Mouse (Mus musculus) G1E (cell line): Measurements from ENCODE around the gene Keap1. TPM values are rescaled to one million over a fixed set of nuclear protein-coding genes. Genes with fewer than 3 reads are reported as not detected.

ENCODE experiments used
- ATAC-seq: 2 replicates; pipeline ENCODE4 v1.8.0; 2016; ENCODE audit warnings: mild to moderate bottlenecking; ENCODE audit not compliant: insufficient number of reproducible peaks, poor library complexity, low FRiP score, severe bottlenecking; ENCODE audit errors: extremely low read depth
- DNase-seq: peaks from one replicate; pipeline ENCODE4 v3.0.0; 2012; ENCODE audit warnings: low spot score
- H3K27me3 ChIP-seq: 2 replicates; pipeline ENCODE4 v1.6.1; 2012; ENCODE audit warnings: mild to moderate bottlenecking, low read length, inconsistent platforms; ENCODE audit not compliant: insufficient read depth
- H3K36me3 ChIP-seq: replicated peaks from 2 replicates; pipeline ENCODE3; 2012; ENCODE audit warnings: mild to moderate bottlenecking, inconsistent platforms
- H3K4me1 ChIP-seq: 2 replicates; pipeline ENCODE4 v1.6.1; 2012; ENCODE audit warnings: low read depth, low read length, inconsistent platforms, mixed read lengths; ENCODE audit not compliant: insufficient read depth
- H3K4me3 ChIP-seq: 2 replicates; pipeline ENCODE4 v1.5.1; 2012; ENCODE audit warnings: low read depth, mild to moderate bottlenecking, inconsistent platforms, low read length, moderate library complexity, mixed read lengths
- H3K9me3 ChIP-seq: replicated peaks from 2 replicates; pipeline ENCODE4 v1.6.1; 2012; ENCODE audit warnings: inconsistent platforms
- CTCF ChIP-seq: IDR thresholded peaks from 2 replicates; pipeline ENCODE4 v1.5.1; 2012; ENCODE audit warnings: low read depth, low read length, inconsistent platforms, mixed read lengths
- GATA1 ChIP-seq: IDR thresholded peaks from 2 replicates; pipeline ENCODE4 v1.6.1; 2012; ENCODE audit warnings: borderline replicate concordance, low read length, inconsistent platforms, mixed read lengths
- GATA2 ChIP-seq: IDR thresholded peaks from 2 replicates; pipeline ENCODE4 v1.6.1; 2012; ENCODE audit warnings: low read depth, low read length, inconsistent platforms, borderline replicate concordance
- POLR2AphosphoS5 ChIP-seq: IDR thresholded peaks from 2 replicates; pipeline ENCODE4 v1.6.1; 2012; ENCODE audit warnings: low read depth, low read length, inconsistent platforms; ENCODE audit not compliant: insufficient replicate concordance
- TAL1 ChIP-seq: conservative IDR thresholded peaks from 2 replicates; pipeline ENCODE4 v1.6.1; 2012; ENCODE audit warnings: low read depth, low read length, inconsistent platforms, mixed read lengths
- polyA plus RNA-seq: library from polyadenylated mRNA; stranded (reverse); fragments of >175 nt; gene quantifications from 2 replicates; pipeline ENCODE4 v1.2.3, GENCODE M21; 2012
- total RNA-seq, 2 experiments: library from RNA; stranded (forward) in 1 of 2; stranded (reverse) in 1 of 2; fragments of 200-1000 nt in 1 of 2; fragments of >200 nt in 1 of 2; fragmentation: Nextera tagmentation in 1 of 2; gene quantifications; 2 replicates each; pipeline ENCODE4 v1.2.3; 2014 to 2017

Gene Keap1
- total and polyA plus RNA-seq, 3 experiments, result 21.3 to 73.3 (median 46.4) TPM

GRCm38 (mm10) chr9:21194787-21195493 is 44.2 kb downstream of the Keap1 start:
- Histone ChIP-seq H3K4me3 (no peak overlapping the region), H3K36me3 (no peaks in the 10 kb centered on the region), H3K4me1 (peaks cover 17% of the 10 kb centered on the region), H3K27me3 (peaks cover 22% of the 10 kb centered on the region), H3K9me3 (no peaks in the 10 kb centered on the region)
- TF ChIP-seq CTCF, result no peak
- no peak for TF ChIP-seq POLR2AphosphoS5
- TF ChIP-seq TAL1, result no peak
- no peak for TF ChIP-seq GATA1
- TF ChIP-seq GATA2, result no peak
- DNase-seq (peak; percentile 66), ATAC-seq (peak; percentile 26; the same call in 1 of the 2 replicates)

- no peak for DNase-seq
- no peaks in the 10 kb centered on the region for H3K36me3 ChIP-seq
- H3K27me3 ChIP-seq, result peaks cover 23% of the 10 kb centered on the region
- TF ChIP-seq CTCF (no peak), GATA2 (no peak), POLR2AphosphoS5 (no peak), GATA1 (no peak), TAL1 (no peak)
- no peak for ATAC-seq
- peaks cover 17% of the 10 kb centered on the region for H3K4me1 ChIP-seq
- no peaks in the 10 kb centered on the region for H3K9me3 ChIP-seq
- H3K4me3 ChIP-seq, result no peak overlapping the region
Measured at GRCm38 (mm10) chr9:21193786-21194185, 45.4 kb downstream of the Keap1 start.

- Histone ChIP-seq H3K27me3 (peaks cover 26% of the 10 kb centered on the region), H3K9me3 (no peaks in the 10 kb centered on the region), H3K4me3 (no peak overlapping the region), H3K4me1 (peaks cover 11% of the 10 kb centered on the region), H3K36me3 (no peaks in the 10 kb centered on the region)
- DNase-seq (no peak), ATAC-seq (no peak)
- TF ChIP-seq GATA1 (no peak), CTCF (no peak), TAL1 (no peak), GATA2 (no peak), POLR2AphosphoS5 (no peak)
Measured at GRCm38 (mm10) chr9:21190670-21191069, 48.5 kb downstream of the Keap1 start.

- Histone ChIP-seq H3K9me3 (no peaks in the 10 kb centered on the region), H3K4me1 (peaks cover 4% of the 10 kb centered on the region), H3K36me3 (no peaks in the 10 kb centered on the region), H3K4me3 (no peak overlapping the region), H3K27me3 (peaks cover 30% of the 10 kb centered on the region)
- TF ChIP-seq CTCF, result no peak
- DNase-seq, result no peak
- no peak for ATAC-seq
Measured at GRCm38 (mm10) chr9:21189905-21190304, 49.3 kb downstream of the Keap1 start.

- H3K36me3 ChIP-seq, result no peaks in the 10 kb centered on the region
- no peak overlapping the region for H3K4me3 ChIP-seq
- peaks cover 11% of the 10 kb centered on the region for H3K4me1 ChIP-seq
- peaks cover 46% of the 10 kb centered on the region for H3K27me3 ChIP-seq
- ATAC-seq, result no peak
- H3K9me3 ChIP-seq, result no peaks in the 10 kb centered on the region
- DNase-seq, result no peak
- no peak for TF ChIP-seq TAL1
- no peak for TF ChIP-seq CTCF
- TF ChIP-seq GATA1, result no peak
- no peak for TF ChIP-seq POLR2AphosphoS5
- TF ChIP-seq GATA2, result no peak
Measured at GRCm38 (mm10) chr9:21185436-21185835, 53.7 kb downstream of the Keap1 start.

- DNase-seq, result no peak
- peaks cover 53% of the 10 kb centered on the region for H3K27me3 ChIP-seq
- TF ChIP-seq GATA1, result no peak
- TF ChIP-seq POLR2AphosphoS5, result no peak
- no peak for TF ChIP-seq TAL1
- no peak for TF ChIP-seq CTCF
- peaks cover 11% of the 10 kb centered on the region for H3K4me1 ChIP-seq
- H3K4me3 ChIP-seq, result no peak overlapping the region
- no peak for ATAC-seq
- no peaks in the 10 kb centered on the region for H3K36me3 ChIP-seq
- H3K9me3 ChIP-seq, result no peaks in the 10 kb centered on the region
Measured at GRCm38 (mm10) chr9:21184733-21185132, 54.4 kb downstream of the Keap1 start.
